In genomic region chr16:67089747-67090146, GRCm38 (mm10) we compare ENCODE assay signal across 9 mouse cellular contexts.
DNase-seq lines count a peak whose midpoint lies in the region; ATAC-seq and TF ChIP-seq lines count a peak whose summit lies in the region.
"Had no signal": no experiment of that assay in that cellular context is flagged by ENCODE, and none has a peak within 500 bp of the region (broad histone marks: within the 10 kb centered on the region; RNA-seq: fewer than 3 reads in every experiment).

No protein-coding gene starts in this region.

- ATAC-seq in forebrain, postnatal 0 days: peak; percentile 45; the same call in 1 of the 2 replicates
- no peak for ATAC-seq in forebrain, embryonic 12.5 days (ENCODE audit: low FRiP score)
- no peak for ATAC-seq in midbrain, postnatal 0 days (ENCODE audit: low FRiP score)
- no peak for ATAC-seq in hindbrain, postnatal 0 days

- no peaks in the 10 kb centered on the region for H3K4me1 ChIP-seq in forebrain, postnatal 0 days (ENCODE audit: insufficient read depth)
- H3K4me1 ChIP-seq in forebrain, embryonic 12.5 days: no peaks in the 10 kb centered on the region
- H3K4me1 ChIP-seq in midbrain, postnatal 0 days (ENCODE audit: insufficient read depth, low read length): no peaks in the 10 kb centered on the region
- H3K4me1 ChIP-seq in midbrain, embryonic 10.5 days: no peaks in the 10 kb centered on the region
- H3K4me1 ChIP-seq in hindbrain, postnatal 0 days (ENCODE audit: insufficient read depth, low read length): no peaks in the 10 kb centered on the region

- H3K27me3 ChIP-seq in forebrain, postnatal 0 days (ENCODE audit: insufficient read depth, low read length): no peaks in the 10 kb centered on the region
- no peaks in the 10 kb centered on the region for H3K27me3 ChIP-seq in forebrain, embryonic 12.5 days
- no peaks in the 10 kb centered on the region for H3K27me3 ChIP-seq in midbrain, postnatal 0 days (ENCODE audit: insufficient read depth, low read length)
- no peaks in the 10 kb centered on the region for H3K27me3 ChIP-seq in midbrain, embryonic 10.5 days (ENCODE audit: low read depth, poor library complexity, severe bottlenecking)
- no peaks in the 10 kb centered on the region for H3K27me3 ChIP-seq in hindbrain, postnatal 0 days (ENCODE audit: insufficient read depth, low read length)
- H3K27me3 ChIP-seq: CH12.LX had no signal

- no peak overlapping the region for H3K9ac ChIP-seq in forebrain, postnatal 0 days
- H3K9ac ChIP-seq in forebrain, embryonic 12.5 days: no peak overlapping the region
- H3K9ac ChIP-seq in midbrain, postnatal 0 days (replicated peaks; ENCODE audit: low read length, poor library complexity, severe bottlenecking): no peak overlapping the region
- H3K9ac ChIP-seq in hindbrain, postnatal 0 days (replicated peaks; ENCODE audit: low read length): no peak overlapping the region

- peak; percentile 85 for TF ChIP-seq CTCF in forebrain, postnatal 0 days (IDR thresholded peaks at IDR 0.05; ENCODE audit: low read depth)
- TF ChIP-seq CTCF in midbrain, postnatal 0 days (IDR thresholded peaks at IDR 0.05): peak; percentile 80
- peak; percentile 82 for TF ChIP-seq CTCF in hindbrain, postnatal 0 days (IDR thresholded peaks at IDR 0.05; ENCODE audit: low read depth)

- no peak overlapping the region for H3K4me3 ChIP-seq in forebrain, postnatal 0 days (ENCODE audit: low read depth, low read length)
- no peak overlapping the region for H3K4me3 ChIP-seq in forebrain, embryonic 12.5 days (replicated peaks)
- H3K4me3 ChIP-seq in midbrain, postnatal 0 days (ENCODE audit: low read depth, low read length): no peak overlapping the region
- H3K4me3 ChIP-seq in midbrain, embryonic 10.5 days: no peak overlapping the region
- H3K4me3 ChIP-seq in hindbrain, postnatal 0 days (ENCODE audit: low read length): no peak overlapping the region

- H3K27ac ChIP-seq in forebrain, postnatal 0 days (ENCODE audit: low read depth, low read length): no peak overlapping the region
- H3K27ac ChIP-seq in forebrain, embryonic 12.5 days: no peak overlapping the region
- no peak overlapping the region for H3K27ac ChIP-seq in midbrain, postnatal 0 days (ENCODE audit: low read depth, low read length)
- H3K27ac ChIP-seq in midbrain, embryonic 10.5 days (replicated peaks): no peak overlapping the region
- H3K27ac ChIP-seq in hindbrain, postnatal 0 days: no peak overlapping the region

- H3K9me3 ChIP-seq in forebrain, postnatal 0 days (ENCODE audit: low read length): no peaks in the 10 kb centered on the region
- no peaks in the 10 kb centered on the region for H3K9me3 ChIP-seq in forebrain, embryonic 12.5 days
- H3K9me3 ChIP-seq in midbrain, postnatal 0 days (ENCODE audit: low read length): no peaks in the 10 kb centered on the region
- no peaks in the 10 kb centered on the region for H3K9me3 ChIP-seq in midbrain, embryonic 10.5 days (replicated peaks)
- H3K9me3 ChIP-seq in hindbrain, postnatal 0 days (ENCODE audit: low read length): no peaks in the 10 kb centered on the region

- peak; percentile 76 for DNase-seq in forebrain, postnatal 0 days
- DNase-seq in midbrain, postnatal 0 days (ENCODE audit: low spot score): peak; percentile 63
- no peak for DNase-seq in midbrain, embryonic 10.5 days (ENCODE audit: low spot score)
- peak; percentile 74 for DNase-seq in hindbrain, postnatal 0 days (ENCODE audit: low spot score)
- DNase-seq in telencephalon, adult 2 months (ENCODE audit: low read depth, low spot score): peak; percentile 53
- no peak for DNase-seq in gastrocnemius, adult 18-20 months (ENCODE audit: low spot score)
- DNase-seq in gastrocnemius, postnatal 10 days: no peak

- H3K36me3 ChIP-seq in forebrain, postnatal 0 days (ENCODE audit: insufficient read depth): no peaks in the 10 kb centered on the region
- H3K36me3 ChIP-seq in forebrain, embryonic 12.5 days (replicated peaks): no peaks in the 10 kb centered on the region
- H3K36me3 ChIP-seq in midbrain, postnatal 0 days (ENCODE audit: insufficient read depth, low read length): no peaks in the 10 kb centered on the region
- no peaks in the 10 kb centered on the region for H3K36me3 ChIP-seq in midbrain, embryonic 10.5 days
- H3K36me3 ChIP-seq in hindbrain, postnatal 0 days (ENCODE audit: insufficient read depth, low read length): no peaks in the 10 kb centered on the region

- H3K4me2 ChIP-seq in forebrain, postnatal 0 days (ENCODE audit: low read depth): no peak overlapping the region
- H3K4me2 ChIP-seq in forebrain, embryonic 12.5 days: no peak overlapping the region
- H3K4me2 ChIP-seq in midbrain, postnatal 0 days (ENCODE audit: low read depth, low read length, poor library complexity, severe bottlenecking): no peak overlapping the region
- no peak overlapping the region for H3K4me2 ChIP-seq in hindbrain, postnatal 0 days (ENCODE audit: low read depth, low read length)

- WGBS in forebrain, postnatal 0 days: 59% methylated on average over 3 of the region's 3 CpGs
- 70% methylated on average over 3 of the region's 3 CpGs for WGBS in forebrain, embryonic 12.5 days
- 70% methylated on average over 3 of the region's 3 CpGs for WGBS in midbrain, postnatal 0 days
- WGBS in midbrain, embryonic 10.5 days: 67% methylated on average over 3 of the region's 3 CpGs
- 68% methylated on average over 3 of the region's 3 CpGs for WGBS in hindbrain, postnatal 0 days

Comparison
In these comparisons a context has a peak if more than half of its experiments do, and no peak if none do; other contexts are left out.
1. DNase-seq: peak in forebrain, postnatal 0 days (single experiment), midbrain, postnatal 0 days (single experiment), hindbrain, postnatal 0 days (single experiment) and telencephalon, adult 2 months (single experiment); none in midbrain, embryonic 10.5 days (single experiment), gastrocnemius, adult 18-20 months (single experiment) and gastrocnemius, postnatal 10 days (single experiment).
2. Peak in every context shown above with its lines, with median percentiles within 50 percentile points of each other: CTCF ChIP-seq.